Mouse (Mus musculus): ENCODE results near the gene Nxf1. TPM values are rescaled to one million over a fixed set of nuclear protein-coding genes. Genes with fewer than 3 reads are reported as not detected.
"Not testable (repeated sequence)": the region's sequence is repeated elsewhere in the genome, so short reads cannot be mapped to it uniquely, and the experiment has no call there.

Nxf1 gene
- polyA plus RNA-seq, 1 experiment from 2014 or later = 182 TPM

- DNase-seq (ENCODE audit: low spot score) = no peak
Observed at GRCm38 (mm10) chr19:8723574-8724346, 33.1 kb upstream of the Nxf1 start.

- DNase-seq (ENCODE audit: low spot score) = no peak
Observed at GRCm38 (mm10) chr19:8724392-8724791, 32.5 kb upstream of the Nxf1 start.

- DNase-seq (ENCODE audit: low spot score) = no peak
Observed at GRCm38 (mm10) chr19:8725081-8725613, 31.7 kb upstream of the Nxf1 start.

GRCm38 (mm10) chr19:8726609-8727390 is 30.1 kb upstream of the Nxf1 start:
- DNase-seq (ENCODE audit: low spot score) = no peak

- DNase-seq (ENCODE audit: low spot score) = no peak
Observed at GRCm38 (mm10) chr19:8727495-8728114, 29.3 kb upstream of the Nxf1 start.

GRCm38 (mm10) chr19:8728335-8729099 is 28.4 kb upstream of the Nxf1 start:
- not testable (repeated sequence) for DNase-seq (ENCODE audit: low spot score)

- no peak for DNase-seq (ENCODE audit: low spot score)
Observed at GRCm38 (mm10) chr19:8734334-8734733, 22.5 kb upstream of the Nxf1 start.

GRCm38 (mm10) chr19:8735389-8736159 is 21.3 kb upstream of the Nxf1 start, which contains the start of gene Wdr74:
Wdr74 (plus strand) TSS chr19:8735827.
- peak; percentile 92 for DNase-seq (ENCODE audit: low spot score)

GRCm38 (mm10) chr19:8736160-8736467 is 20.8 kb upstream of the Nxf1 start:
- no peak for DNase-seq (ENCODE audit: low spot score)

GRCm38 (mm10) chr19:8738911-8739310 is 18.0 kb upstream of the Nxf1 start:
- no peak for DNase-seq (ENCODE audit: low spot score)

GRCm38 (mm10) chr19:8739646-8740045 is 17.2 kb upstream of the Nxf1 start:
- no peak for DNase-seq (ENCODE audit: low spot score)

GRCm38 (mm10) chr19:8740603-8741002 is 16.3 kb upstream of the Nxf1 start, which contains the start of gene 1700092M07Rik:
1700092M07Rik (plus strand) TSS chr19:8740718.
- DNase-seq (ENCODE audit: low spot score) = no peak

GRCm38 (mm10) chr19:8741243-8741869 is 15.5 kb upstream of the Nxf1 start, which contains the start of gene Stx5a:
Stx5a (plus strand) TSS chr19:8741413.
- peak; percentile 98 for DNase-seq (ENCODE audit: low spot score)

- DNase-seq (ENCODE audit: low spot score) = no peak
Observed at GRCm38 (mm10) chr19:8742176-8742575, 14.7 kb upstream of the Nxf1 start.

GRCm38 (mm10) chr19:8745382-8745781 is 11.5 kb upstream of the Nxf1 start:
- no peak for DNase-seq (ENCODE audit: low spot score)

GRCm38 (mm10) chr19:8747368-8747767 is 9.5 kb upstream of the Nxf1 start:
- no peak for DNase-seq (ENCODE audit: low spot score)

GRCm38 (mm10) chr19:8755652-8756051 is 1.2 kb upstream of the Nxf1 start:
- DNase-seq (ENCODE audit: low spot score) = no peak

GRCm38 (mm10) chr19:8757471-8757998 is 662 bp downstream of the Nxf1 start:
- peak; percentile 65 for DNase-seq (ENCODE audit: low spot score)

- no peak for DNase-seq (ENCODE audit: low spot score)
Observed at GRCm38 (mm10) chr19:8758899-8759298, 2.0 kb downstream of the Nxf1 start.
